Mouse (Mus musculus): Measurements from ENCODE around the gene Ckm. TPM values are rescaled to one million over a fixed set of nuclear protein-coding genes. Genes with fewer than 3 reads are reported as not detected.

The Ckm gene
- polyA plus RNA-seq, 1 experiment from 2014 or later = 910 TPM

GRCm38 (mm10) chr7:19461488-19461887 is 56.9 kb downstream of the Ckm start:
- Histone ChIP-seq H3K27ac (replicated peaks in 1 of 2; ENCODE audit: control insufficient read depth in 1 of 2, insufficient read depth in 1 of 2, low read depth in 2 of 2, low read length in 2 of 2) (no peak overlapping the region), H3K4me3 (ENCODE audit: control insufficient read depth in 1 of 2, insufficient read depth in 1 of 2, low read depth in 1 of 2, low read length in 2 of 2) (no peak overlapping the region), H3K9me3 (ENCODE audit: control insufficient read depth, low read length) (no peaks in the 10 kb centered on the region), H3K4me1 (ENCODE audit: control insufficient read depth in 2 of 2, insufficient read depth in 2 of 2, low read length in 2 of 2) (peaks cover 18 to 30% of the 10 kb centered on the region in 2 experiments), H3K36me3 (ENCODE audit: control insufficient read depth, insufficient read depth, low read length) (no peaks in the 10 kb centered on the region), H3K9ac (ENCODE audit: low read length) (no peak overlapping the region), H3K4me2 (ENCODE audit: low read length) (no peak overlapping the region), H3K27me3 (ENCODE audit: control insufficient read depth, insufficient read depth, low read length) (peaks cover 8% of the 10 kb centered on the region; the same call in 1 of the 2 replicates)
- ATAC-seq (ENCODE audit: insufficient number of reproducible peaks, insufficient read depth, low FRiP score, low read depth) = no peak
- WGBS = 15% methylated on average over 6 of the region's 6 CpGs

DNA sequence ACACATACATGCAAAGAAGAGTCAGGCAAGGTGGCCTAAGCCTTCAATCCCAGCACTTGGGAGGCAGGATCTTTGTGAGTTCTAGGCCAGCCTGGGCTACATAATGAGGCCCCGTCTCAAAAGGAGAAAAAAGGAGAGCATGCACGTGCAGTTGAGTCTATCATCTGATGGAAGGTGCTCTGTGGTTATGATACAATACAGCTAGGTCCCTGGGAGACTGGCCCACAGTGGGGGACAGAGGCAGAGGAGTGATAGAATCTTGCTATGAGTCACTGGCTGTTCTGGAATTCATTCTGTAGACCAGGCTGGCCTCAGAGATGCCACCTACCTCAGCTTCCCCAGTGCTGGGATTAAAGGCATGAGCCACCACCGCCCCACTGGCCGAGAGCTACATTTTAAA is 57.9 kb downstream of the Ckm start:
- peaks cover 13% of the 10 kb centered on the region; the same call in 1 of the 2 replicates for H3K27me3 ChIP-seq (ENCODE audit: control insufficient read depth, insufficient read depth, low read length)
- H3K9me3 ChIP-seq (ENCODE audit: control insufficient read depth, low read length) = no peaks in the 10 kb centered on the region
- 0 out of 4 replicates have a peak overlapping the region, but pooled peaks of 1 of the 2 experiments have one; percentile 12 for H3K27ac ChIP-seq (replicated peaks in 1 of 2; ENCODE audit: control insufficient read depth in 1 of 2, insufficient read depth in 1 of 2, low read depth in 2 of 2, low read length in 2 of 2)
- H3K36me3 ChIP-seq (ENCODE audit: control insufficient read depth, insufficient read depth, low read length) = no peaks in the 10 kb centered on the region
- WGBS = 53% methylated on average over 4 of the region's 4 CpGs
- 0 out of 4 replicates have a peak overlapping the region, but pooled peaks of 1 of the 2 experiments have one; percentile 20 for H3K4me3 ChIP-seq (ENCODE audit: control insufficient read depth in 1 of 2, insufficient read depth in 1 of 2, low read depth in 1 of 2, low read length in 2 of 2)
- ATAC-seq (ENCODE audit: insufficient number of reproducible peaks, insufficient read depth, low FRiP score, low read depth) = no peak
- H3K9ac ChIP-seq (ENCODE audit: low read length) = no peak overlapping the region
- peaks cover 14 to 21% of the 10 kb centered on the region in 2 experiments for H3K4me1 ChIP-seq (ENCODE audit: control insufficient read depth in 2 of 2, insufficient read depth in 2 of 2, low read length in 2 of 2)
- H3K4me2 ChIP-seq (ENCODE audit: low read length) = 0 out of 2 replicates have a peak overlapping the region, but pooled peaks have one; percentile 51

- Histone ChIP-seq H3K9me3 (ENCODE audit: control insufficient read depth, low read length) (no peaks in the 10 kb centered on the region), H3K36me3 (ENCODE audit: control insufficient read depth, insufficient read depth, low read length) (no peaks in the 10 kb centered on the region), H3K4me2 (ENCODE audit: low read length) (peak within 1 kb of the TSS; percentile 51), H3K27ac (replicated peaks in 1 of 2; ENCODE audit: control insufficient read depth in 1 of 2, insufficient read depth in 1 of 2, low read depth in 2 of 2, low read length in 2 of 2) (peak within 1 kb of the TSS; percentile 27 to 55; a peak in 1 of 4 replicates), H3K27me3 (ENCODE audit: control insufficient read depth, insufficient read depth, low read length) (peaks cover 13% of the 10 kb centered on the region; the same call in 1 of the 2 replicates), H3K4me3 (ENCODE audit: control insufficient read depth in 1 of 2, insufficient read depth in 1 of 2, low read depth in 1 of 2, low read length in 2 of 2) (peak within 1 kb of the TSS; percentile 20 to 41), H3K9ac (ENCODE audit: low read length) (peak within 1 kb of the TSS; percentile 36; the same call in 1 of the 2 replicates), H3K4me1 (ENCODE audit: control insufficient read depth in 2 of 2, insufficient read depth in 2 of 2, low read length in 2 of 2) (peaks cover 14 to 18% of the 10 kb centered on the region in 2 experiments)
- ATAC-seq (ENCODE audit: insufficient number of reproducible peaks, insufficient read depth, low FRiP score, low read depth) = no peak
- 25% methylated on average over 6 of the region's 6 CpGs for WGBS
Measured at GRCm38 (mm10) chr7:19462884-19463381, 58.4 kb downstream of the Ckm start, which contains the start of gene Exoc3l2. Gene Exoc3l2, plus strand, starts transcription at chr7:19463331.

GRCm38 (mm10) chr7:19464367-19465307 is 60.1 kb downstream of the Ckm start:
- Histone ChIP-seq H3K9ac (ENCODE audit: low read length) (peak overlapping the region; percentile 50; the same call in 1 of the 2 replicates), H3K27me3 (ENCODE audit: control insufficient read depth, insufficient read depth, low read length) (peaks cover 20% of the 10 kb centered on the region), H3K27ac (replicated peaks in 1 of 2; ENCODE audit: control insufficient read depth in 1 of 2, insufficient read depth in 1 of 2, low read depth in 2 of 2, low read length in 2 of 2) (peak overlapping the region in 1 of 2 experiments; percentile 55; a peak in 2 of 4 replicates), H3K4me1 (ENCODE audit: control insufficient read depth in 2 of 2, insufficient read depth in 2 of 2, low read length in 2 of 2) (peaks cover 11% of the 10 kb centered on the region in 2 experiments), H3K9me3 (ENCODE audit: control insufficient read depth, low read length) (no peaks in the 10 kb centered on the region), H3K36me3 (ENCODE audit: control insufficient read depth, insufficient read depth, low read length) (no peaks in the 10 kb centered on the region), H3K4me2 (ENCODE audit: low read length) (peak overlapping the region; percentile 51), H3K4me3 (ENCODE audit: control insufficient read depth in 1 of 2, insufficient read depth in 1 of 2, low read depth in 1 of 2, low read length in 2 of 2) (peak overlapping the region; percentile 8 to 16; a peak in 2 of 4 replicates)
- 9% methylated on average over 22 of the region's 22 CpGs for WGBS
- ATAC-seq (ENCODE audit: insufficient number of reproducible peaks, insufficient read depth, low FRiP score, low read depth) = 0 out of 2 replicates have a peak, but pooled peaks have one; percentile 29

DNA sequence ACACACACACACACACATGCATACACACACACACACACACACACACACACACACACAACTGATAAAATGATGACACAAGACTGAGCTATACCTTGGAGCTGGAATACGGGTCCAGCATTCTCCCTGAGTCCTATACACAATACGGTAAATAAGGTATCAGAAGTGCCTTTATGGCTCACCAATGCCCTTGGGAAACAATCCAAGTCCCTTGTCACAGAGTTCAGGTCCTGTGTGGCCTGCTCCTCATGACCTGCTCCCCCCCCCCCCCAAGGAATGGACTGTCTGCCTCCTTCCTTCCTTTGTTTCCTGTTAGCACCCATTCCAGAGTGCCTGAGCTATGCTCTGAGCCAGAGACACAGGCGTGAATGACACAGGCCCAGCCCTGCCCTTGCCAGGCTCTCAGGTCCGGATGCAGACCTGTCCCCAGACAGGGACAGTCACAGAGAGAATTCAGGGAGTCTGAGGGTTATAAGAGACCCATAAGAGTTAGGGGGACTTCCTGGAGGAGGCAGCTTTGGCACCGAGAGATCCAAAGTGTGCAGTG is 62.1 kb downstream of the Ckm start:
- WGBS = 46% methylated on average over 5 of the region's 5 CpGs
- no peak overlapping the region for H3K4me3 ChIP-seq (ENCODE audit: control insufficient read depth in 1 of 2, insufficient read depth in 1 of 2, low read depth in 1 of 2, low read length in 2 of 2)

GRCm38 (mm10) chr7:19467638-19468037 is 63.1 kb downstream of the Ckm start:
- Histone ChIP-seq H3K4me1 (ENCODE audit: control insufficient read depth in 2 of 2, insufficient read depth in 2 of 2, low read length in 2 of 2) (peaks cover 14 to 15% of the 10 kb centered on the region in 2 experiments), H3K4me2 (ENCODE audit: low read length) (no peak overlapping the region), H3K27ac (replicated peaks in 1 of 2; ENCODE audit: control insufficient read depth in 1 of 2, insufficient read depth in 1 of 2, low read depth in 2 of 2, low read length in 2 of 2) (no peak overlapping the region), H3K36me3 (ENCODE audit: control insufficient read depth, insufficient read depth, low read length) (no peaks in the 10 kb centered on the region), H3K4me3 (ENCODE audit: control insufficient read depth in 1 of 2, insufficient read depth in 1 of 2, low read depth in 1 of 2, low read length in 2 of 2) (no peak overlapping the region), H3K9me3 (ENCODE audit: control insufficient read depth, low read length) (no peaks in the 10 kb centered on the region), H3K9ac (ENCODE audit: low read length) (no peak overlapping the region), H3K27me3 (ENCODE audit: control insufficient read depth, insufficient read depth, low read length) (peaks cover 44% of the 10 kb centered on the region)
- no peak for ATAC-seq (ENCODE audit: insufficient number of reproducible peaks, insufficient read depth, low FRiP score, low read depth)
- WGBS = 28% methylated on average over 6 of the region's 6 CpGs

More for the DNA sequence above, 62.1 kb downstream of the Ckm start:
- Histone ChIP-seq H3K4me1 (ENCODE audit: control insufficient read depth in 2 of 2, insufficient read depth in 2 of 2, low read length in 2 of 2) (peaks cover 11% of the 10 kb centered on the region in 2 experiments), H3K4me2 (ENCODE audit: low read length) (no peak overlapping the region), H3K36me3 (ENCODE audit: control insufficient read depth, insufficient read depth, low read length) (no peaks in the 10 kb centered on the region), H3K9ac (ENCODE audit: low read length) (no peak overlapping the region), H3K27ac (replicated peaks in 1 of 2; ENCODE audit: control insufficient read depth in 1 of 2, insufficient read depth in 1 of 2, low read depth in 2 of 2, low read length in 2 of 2) (no peak overlapping the region), H3K27me3 (ENCODE audit: control insufficient read depth, insufficient read depth, low read length) (peaks cover 35% of the 10 kb centered on the region), H3K9me3 (ENCODE audit: control insufficient read depth, low read length) (no peaks in the 10 kb centered on the region)
- no peak for ATAC-seq (ENCODE audit: insufficient number of reproducible peaks, insufficient read depth, low FRiP score, low read depth)

DNA sequence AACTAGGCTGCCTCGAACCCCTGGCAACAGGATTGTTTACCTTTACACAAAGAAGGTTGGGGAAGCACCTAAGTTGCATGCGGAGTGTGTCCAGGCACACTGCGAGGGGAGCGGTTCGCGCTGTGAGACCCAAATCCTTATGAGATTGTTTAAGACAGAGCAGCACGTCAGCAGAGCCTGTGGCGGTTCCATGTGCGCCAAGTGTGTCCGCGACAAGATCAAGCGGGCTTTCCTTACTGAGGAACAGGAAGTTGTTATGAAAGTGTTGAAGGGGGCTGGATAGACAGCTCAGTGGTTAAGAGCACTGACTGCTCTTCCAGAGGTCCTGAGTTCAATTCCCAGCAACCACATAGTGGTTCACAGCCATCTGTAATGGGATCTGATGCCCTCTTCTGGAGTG is 63.7 kb downstream of the Ckm start:
- Histone ChIP-seq H3K9me3 (ENCODE audit: control insufficient read depth, low read length) (no peaks in the 10 kb centered on the region), H3K27ac (replicated peaks in 1 of 2; ENCODE audit: control insufficient read depth in 1 of 2, insufficient read depth in 1 of 2, low read depth in 2 of 2, low read length in 2 of 2) (no peak overlapping the region), H3K4me3 (ENCODE audit: control insufficient read depth in 1 of 2, insufficient read depth in 1 of 2, low read depth in 1 of 2, low read length in 2 of 2) (no peak overlapping the region), H3K4me2 (ENCODE audit: low read length) (no peak overlapping the region), H3K9ac (ENCODE audit: low read length) (no peak overlapping the region), H3K36me3 (ENCODE audit: control insufficient read depth, insufficient read depth, low read length) (no peaks in the 10 kb centered on the region), H3K27me3 (ENCODE audit: control insufficient read depth, insufficient read depth, low read length) (peaks cover 51% of the 10 kb centered on the region), H3K4me1 (ENCODE audit: control insufficient read depth in 2 of 2, insufficient read depth in 2 of 2, low read length in 2 of 2) (peaks cover 14 to 15% of the 10 kb centered on the region in 2 experiments)
- ATAC-seq (ENCODE audit: insufficient number of reproducible peaks, insufficient read depth, low FRiP score, low read depth) = no peak
- WGBS = 68% methylated on average over 12 of the region's 12 CpGs
